Mouse (Mus musculus): ENCODE results near the gene Oas1c.
"Not testable (repeated sequence)": the region's sequence is repeated elsewhere in the genome, so short reads cannot be mapped to it uniquely, and the experiment has no call there.

The Oas1c gene

DNA sequence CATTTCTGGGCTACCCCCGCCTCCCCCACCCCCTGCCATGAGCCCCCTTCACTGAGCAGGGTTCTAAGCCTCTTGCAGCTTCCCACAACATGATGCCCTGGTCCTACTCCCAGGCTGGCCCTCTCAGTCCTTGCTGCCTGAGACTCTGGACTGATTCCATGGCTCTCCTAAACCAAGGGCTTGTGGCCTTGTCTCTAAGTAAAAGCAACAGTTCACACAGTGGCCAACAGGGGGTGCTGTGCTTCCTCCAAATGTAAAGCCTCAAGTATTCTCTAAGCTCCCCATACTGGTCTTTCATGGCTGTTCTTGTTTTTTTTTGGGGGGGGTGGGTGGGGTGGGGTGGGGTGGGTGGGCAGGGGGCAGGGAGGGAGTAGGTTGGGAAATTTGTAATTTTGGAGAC lies 5.9 kb downstream of the Oas1c start:
- H3K27me3 ChIP-seq (ENCODE audit: control insufficient read depth, insufficient read depth, low read length, poor library complexity, severe bottlenecking), result no peaks in the 10 kb centered on the region
- peak; percentile 86 for DNase-seq (ENCODE audit: low read depth, low spot score)
- H3K36me3 ChIP-seq (ENCODE audit: control insufficient read depth, insufficient read depth, low read length, poor library complexity, severe bottlenecking), result peaks cover 3% of the 10 kb centered on the region; the same call in 1 of the 2 replicates

DNA sequence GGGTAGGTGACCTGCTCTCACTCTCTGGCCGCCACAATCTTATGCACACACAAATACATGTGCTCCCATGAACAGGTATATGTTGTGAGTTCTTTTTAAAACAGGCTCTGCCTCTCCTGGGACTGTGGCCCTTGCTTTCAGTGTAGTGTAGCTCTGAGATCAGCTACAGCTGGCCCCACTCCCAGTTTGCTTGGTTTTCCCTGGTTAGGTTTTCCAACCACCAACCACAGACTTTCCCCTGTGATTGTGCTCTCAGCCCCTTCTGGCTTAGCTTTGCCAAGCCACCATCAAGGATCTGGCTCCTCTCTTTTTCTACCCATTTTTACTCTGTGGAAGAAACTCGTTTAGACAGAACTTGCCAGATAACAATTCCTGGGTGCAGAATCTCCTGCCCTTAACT lies 8.7 kb downstream of the Oas1c start:
- peaks cover 3% of the 10 kb centered on the region; the same call in 1 of the 2 replicates for H3K36me3 ChIP-seq (ENCODE audit: control insufficient read depth, insufficient read depth, low read length, poor library complexity, severe bottlenecking)
- no peak for DNase-seq (ENCODE audit: low read depth, low spot score)
- H3K27me3 ChIP-seq (ENCODE audit: control insufficient read depth, insufficient read depth, low read length, poor library complexity, severe bottlenecking), result no peaks in the 10 kb centered on the region

DNA sequence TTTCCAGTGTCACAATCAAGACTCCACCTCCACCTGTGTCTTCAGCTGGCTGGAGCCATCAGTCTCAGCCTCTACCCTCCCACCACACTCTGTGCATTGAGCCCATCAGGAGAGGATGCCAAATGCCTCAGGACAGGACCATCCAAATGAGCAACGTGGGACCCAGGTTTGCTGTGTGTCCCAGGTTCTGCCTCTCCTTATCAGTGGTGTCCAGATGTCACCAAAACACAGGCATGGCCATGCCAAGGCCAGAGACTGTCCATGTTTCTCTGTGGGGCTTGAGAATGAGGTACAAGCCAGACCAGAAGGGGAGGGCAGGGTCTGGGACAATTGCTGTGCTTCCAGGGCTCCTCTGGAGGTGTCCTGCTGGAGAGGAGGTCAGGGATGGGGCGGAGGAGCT lies 13.4 kb downstream of the Oas1c start:
- not testable (repeated sequence) for DNase-seq (ENCODE audit: low read depth, low spot score); H3K36me3 ChIP-seq (ENCODE audit: control insufficient read depth, insufficient read depth, low read length, poor library complexity, severe bottlenecking); H3K27me3 ChIP-seq (ENCODE audit: control insufficient read depth, insufficient read depth, low read length, poor library complexity, severe bottlenecking)

DNA sequence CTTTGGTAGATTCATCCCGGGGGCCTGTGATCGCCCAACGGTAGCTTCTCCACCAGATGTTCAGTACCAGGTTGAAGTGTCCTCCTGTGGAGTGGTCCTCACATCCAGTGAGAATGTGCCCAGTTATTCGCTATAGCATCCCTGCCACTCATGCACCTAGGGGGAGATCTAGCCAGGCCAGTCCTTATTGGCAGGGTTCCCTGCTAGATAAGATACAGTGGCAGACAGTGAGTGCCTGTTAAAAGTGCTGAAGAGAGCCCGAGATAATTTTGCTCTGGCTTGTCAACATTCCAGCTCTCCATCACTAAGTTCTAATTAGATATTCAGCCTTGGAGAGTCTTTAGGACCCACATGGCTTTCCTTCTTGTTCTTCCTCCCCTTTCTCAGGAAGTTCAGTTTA lies 14.2 kb downstream of the Oas1c start:
- not testable (repeated sequence) for H3K27me3 ChIP-seq (ENCODE audit: control insufficient read depth, insufficient read depth, low read length, poor library complexity, severe bottlenecking); H3K36me3 ChIP-seq (ENCODE audit: control insufficient read depth, insufficient read depth, low read length, poor library complexity, severe bottlenecking); DNase-seq (ENCODE audit: low read depth, low spot score)

DNA sequence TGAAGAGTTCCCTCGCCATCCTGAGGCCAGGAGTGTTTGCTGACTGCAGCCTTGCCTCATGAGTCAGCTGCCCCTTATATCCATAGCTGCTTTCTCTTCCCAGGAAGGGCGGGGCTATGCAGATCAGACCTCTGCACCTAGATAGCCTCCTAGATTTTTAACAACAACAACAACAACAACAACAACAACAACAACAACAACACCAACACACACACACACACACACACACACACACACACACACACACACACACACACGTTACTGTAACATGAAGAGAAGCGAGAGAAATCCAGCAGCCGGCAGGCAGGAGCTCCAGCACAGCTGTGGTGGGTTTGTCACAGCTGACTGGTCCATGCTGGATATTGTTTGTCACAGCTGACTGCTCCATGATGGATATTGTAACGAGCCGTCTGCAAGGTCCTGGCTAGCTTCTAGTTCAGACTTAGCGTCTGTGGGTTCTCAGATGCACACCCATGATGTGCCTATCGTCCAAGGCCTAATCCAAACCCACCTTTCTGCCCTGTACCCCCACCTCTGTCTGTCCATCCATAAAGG lies 16.8 kb downstream of the Oas1c start, which contains the start of gene Oas1e:
TSS of gene Oas1e (minus strand) at position 51 of the 555 bp plus-strand sequence.
- not testable (repeated sequence) for H3K27me3 ChIP-seq (ENCODE audit: control insufficient read depth, insufficient read depth, low read length, poor library complexity, severe bottlenecking); H3K36me3 ChIP-seq (ENCODE audit: control insufficient read depth, insufficient read depth, low read length, poor library complexity, severe bottlenecking); DNase-seq (ENCODE audit: low read depth, low spot score)

DNA sequence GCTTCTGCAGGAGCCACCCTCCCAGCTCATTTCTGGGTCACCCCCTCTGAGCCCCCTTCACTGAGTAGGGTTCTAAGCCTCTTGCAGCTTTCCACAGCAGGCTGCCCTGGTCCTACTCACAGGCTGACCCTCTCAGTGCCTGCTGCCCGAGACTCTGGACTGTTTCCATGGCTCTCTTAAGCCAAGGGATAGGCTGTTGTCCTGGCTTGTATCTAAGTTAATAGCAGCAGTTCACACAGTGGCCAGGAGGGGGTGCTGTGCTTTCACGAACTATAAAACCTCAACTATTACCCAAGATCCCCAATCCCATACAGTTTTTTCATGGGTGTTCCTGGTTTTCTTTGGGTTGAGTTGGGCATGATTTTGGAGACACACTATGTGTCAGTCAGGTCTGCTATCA lies 19.3 kb downstream of the Oas1c start:
- peak; percentile 72 for DNase-seq (ENCODE audit: low read depth, low spot score)
- no peaks in the 10 kb centered on the region; the same call in 1 of the 2 replicates for H3K27me3 ChIP-seq (ENCODE audit: control insufficient read depth, insufficient read depth, low read length, poor library complexity, severe bottlenecking)
- no peaks in the 10 kb centered on the region for H3K36me3 ChIP-seq (ENCODE audit: control insufficient read depth, insufficient read depth, low read length, poor library complexity, severe bottlenecking)

DNA sequence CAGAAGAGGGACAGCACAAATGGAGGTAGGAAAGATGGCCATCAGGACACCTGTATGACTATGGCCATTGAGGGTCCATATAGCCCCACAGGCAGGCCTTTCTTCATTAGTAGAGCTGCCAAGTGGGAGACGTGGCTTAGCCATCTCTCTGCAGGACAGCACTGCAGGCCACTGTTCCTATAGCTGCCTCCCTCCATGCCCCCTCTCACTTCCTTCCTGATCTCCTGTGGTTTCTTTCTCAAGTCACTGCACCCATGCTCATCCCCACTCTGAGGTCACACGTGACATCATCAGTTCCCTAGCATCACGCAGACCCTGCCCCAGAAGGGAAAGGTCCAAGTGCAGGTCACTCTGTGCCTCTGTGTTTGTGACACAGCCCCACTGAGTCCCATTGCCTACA lies 25.3 kb downstream of the Oas1c start:
- no peak for DNase-seq (ENCODE audit: low read depth, low spot score)
- no peaks in the 10 kb centered on the region for H3K36me3 ChIP-seq (ENCODE audit: control insufficient read depth, insufficient read depth, low read length, poor library complexity, severe bottlenecking)
- no peaks in the 10 kb centered on the region for H3K27me3 ChIP-seq (ENCODE audit: control insufficient read depth, insufficient read depth, low read length, poor library complexity, severe bottlenecking)

DNA sequence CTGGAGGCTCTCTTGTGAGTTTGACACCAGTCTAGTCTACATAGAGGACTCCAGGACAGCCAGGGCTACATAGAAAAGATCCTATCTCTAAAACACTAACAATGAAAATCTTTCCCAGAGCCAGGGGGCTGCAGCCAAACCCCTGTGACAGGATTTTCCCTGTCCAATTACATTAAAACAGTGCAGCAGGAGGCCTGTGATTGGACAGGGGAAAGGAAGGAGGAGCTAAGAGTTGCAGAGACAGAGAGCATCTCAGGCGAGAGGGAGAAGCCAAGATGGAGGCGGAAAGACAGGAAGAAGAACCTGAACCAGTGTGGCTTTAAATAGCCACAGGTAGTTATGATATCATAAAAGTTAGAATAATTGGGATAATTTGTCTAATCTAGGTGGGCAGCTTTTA lies 29.9 kb downstream of the Oas1c start:
- no peaks in the 10 kb centered on the region for H3K36me3 ChIP-seq (ENCODE audit: control insufficient read depth, insufficient read depth, low read length, poor library complexity, severe bottlenecking)
- DNase-seq (ENCODE audit: low read depth, low spot score), result no peak
- no peaks in the 10 kb centered on the region for H3K27me3 ChIP-seq (ENCODE audit: control insufficient read depth, insufficient read depth, low read length, poor library complexity, severe bottlenecking)

DNA sequence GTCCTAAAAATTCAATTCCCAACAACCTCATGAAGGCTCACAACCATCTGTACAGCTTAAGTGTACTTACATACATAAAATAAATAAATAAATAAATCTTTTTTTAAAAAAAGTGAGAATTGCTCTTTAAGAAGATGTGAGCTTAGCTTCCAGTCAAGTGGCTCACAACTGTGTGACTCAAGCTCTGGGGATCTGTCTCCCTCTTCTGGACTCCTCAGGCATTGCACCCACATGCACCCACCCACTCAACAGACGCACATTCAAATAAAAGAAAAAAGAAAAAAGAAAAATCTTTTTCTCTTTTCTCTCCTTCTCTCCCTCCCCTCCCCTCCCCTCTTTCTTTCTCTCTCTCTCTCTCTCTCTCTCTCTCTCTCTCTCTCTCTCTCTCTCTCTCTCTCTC lies 30.7 kb downstream of the Oas1c start:
- DNase-seq (ENCODE audit: low read depth, low spot score), result no peak
- no peaks in the 10 kb centered on the region for H3K36me3 ChIP-seq (ENCODE audit: control insufficient read depth, insufficient read depth, low read length, poor library complexity, severe bottlenecking)
- no peaks in the 10 kb centered on the region for H3K27me3 ChIP-seq (ENCODE audit: control insufficient read depth, insufficient read depth, low read length, poor library complexity, severe bottlenecking)

DNA sequence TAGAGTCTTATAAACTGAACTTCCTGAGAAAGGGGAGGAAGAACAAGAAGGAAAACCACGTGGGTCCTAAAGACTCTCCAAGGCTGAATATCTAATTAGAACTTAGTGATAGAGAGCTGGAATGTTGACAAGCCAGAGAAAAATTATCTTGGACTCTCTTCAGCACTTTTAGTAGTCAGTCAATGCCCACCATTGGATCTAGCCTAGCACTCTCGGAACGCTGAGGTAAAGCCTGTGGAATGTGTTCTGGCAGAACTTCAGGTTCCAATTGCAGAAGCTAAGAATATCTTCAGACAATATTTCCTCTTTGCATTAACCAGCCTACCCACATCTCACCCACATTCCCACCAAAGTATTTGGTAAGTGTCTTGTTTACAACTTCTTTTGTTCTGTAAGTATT lies 32.4 kb downstream of the Oas1c start:
- H3K36me3 ChIP-seq (ENCODE audit: control insufficient read depth, insufficient read depth, low read length, poor library complexity, severe bottlenecking), result no peaks in the 10 kb centered on the region
- DNase-seq (ENCODE audit: low read depth, low spot score), result no peak

DNA sequence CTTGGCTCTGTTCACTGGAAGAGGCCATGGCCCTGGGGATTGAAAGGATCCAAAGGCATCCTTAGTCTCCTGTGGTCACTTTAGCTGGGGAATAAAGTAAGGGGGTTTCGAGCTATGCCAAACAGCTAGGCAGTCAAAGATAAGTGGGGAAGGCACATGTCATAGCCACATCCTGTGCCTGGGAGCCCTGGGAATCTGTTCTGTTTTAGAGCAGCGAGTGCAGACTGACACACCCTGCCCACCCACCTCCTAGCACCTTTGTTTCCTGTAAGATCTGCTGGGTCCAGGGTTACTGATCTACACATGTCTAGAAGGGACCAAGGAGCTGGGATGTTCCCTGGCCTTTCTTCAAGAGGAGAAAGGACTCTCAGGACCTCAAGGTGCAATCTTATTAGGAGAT lies 33.4 kb downstream of the Oas1c start:
- no peaks in the 10 kb centered on the region for H3K36me3 ChIP-seq (ENCODE audit: control insufficient read depth, insufficient read depth, low read length, poor library complexity, severe bottlenecking)
- no peak for DNase-seq (ENCODE audit: low read depth, low spot score)
- no peaks in the 10 kb centered on the region for H3K27me3 ChIP-seq (ENCODE audit: control insufficient read depth, insufficient read depth, low read length, poor library complexity, severe bottlenecking)

More for the DNA sequence above, 32.4 kb downstream of the Oas1c start:
- H3K27me3 ChIP-seq (ENCODE audit: control insufficient read depth, insufficient read depth, low read length, poor library complexity, severe bottlenecking), result no peaks in the 10 kb centered on the region

DNA sequence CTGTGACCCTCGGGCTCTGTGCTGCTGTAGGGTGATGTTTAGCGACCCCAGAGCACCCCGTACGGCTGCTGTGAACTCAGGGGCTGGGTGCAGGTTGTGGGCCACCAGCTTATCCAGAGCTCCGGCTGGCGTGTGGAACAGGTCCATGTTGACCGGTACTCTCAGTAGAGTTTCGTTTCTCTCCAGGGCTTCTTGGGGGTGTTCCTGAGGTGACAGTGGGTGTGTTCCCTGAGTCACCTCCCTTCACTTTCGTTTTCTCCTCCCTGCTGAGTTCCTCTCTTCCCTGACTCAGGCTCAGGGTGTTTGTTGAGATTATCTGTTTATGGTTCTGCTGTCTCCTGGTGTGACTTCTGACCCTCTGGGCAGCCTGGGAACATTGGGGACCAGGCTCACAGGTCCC lies 34.8 kb downstream of the Oas1c start, which contains the start of gene Oas3:
TSS of gene Oas3 (minus strand) at position 184 of the 400 bp plus-strand sequence.
- DNase-seq (ENCODE audit: low read depth, low spot score), result peak; percentile 35
- H3K36me3 ChIP-seq (ENCODE audit: control insufficient read depth, insufficient read depth, low read length, poor library complexity, severe bottlenecking), result no peaks in the 10 kb centered on the region

DNA sequence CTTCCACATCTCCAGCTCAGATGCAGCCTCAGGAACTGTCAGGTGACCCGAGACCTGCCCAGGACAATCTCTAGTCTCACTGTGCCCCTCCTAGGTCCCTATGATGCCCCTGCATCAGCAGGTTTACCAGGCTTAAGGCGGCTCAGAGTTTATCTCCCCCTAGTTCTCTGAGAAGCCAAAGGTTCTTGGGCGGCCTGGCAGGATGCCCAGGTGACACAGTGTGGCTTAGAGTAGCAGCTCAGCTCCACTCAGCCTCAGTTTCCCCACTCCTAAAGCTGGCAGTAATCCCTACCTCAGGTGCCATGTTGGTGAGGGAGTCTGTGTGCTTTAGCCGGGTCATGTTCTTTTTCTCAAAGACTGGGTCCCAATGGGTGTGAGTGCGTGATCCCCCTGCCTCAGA lies 35.5 kb downstream of the Oas1c start:
- Histone ChIP-seq H3K27me3 (ENCODE audit: control insufficient read depth, insufficient read depth, low read length, poor library complexity, severe bottlenecking) (no peaks in the 10 kb centered on the region), H3K36me3 (ENCODE audit: control insufficient read depth, insufficient read depth, low read length, poor library complexity, severe bottlenecking) (no peaks in the 10 kb centered on the region)
- no peak for DNase-seq (ENCODE audit: low read depth, low spot score)

More for the DNA sequence above, 34.8 kb downstream of the Oas1c start, which contains the start of gene Oas3:
- no peaks in the 10 kb centered on the region for H3K27me3 ChIP-seq (ENCODE audit: control insufficient read depth, insufficient read depth, low read length, poor library complexity, severe bottlenecking)

DNA sequence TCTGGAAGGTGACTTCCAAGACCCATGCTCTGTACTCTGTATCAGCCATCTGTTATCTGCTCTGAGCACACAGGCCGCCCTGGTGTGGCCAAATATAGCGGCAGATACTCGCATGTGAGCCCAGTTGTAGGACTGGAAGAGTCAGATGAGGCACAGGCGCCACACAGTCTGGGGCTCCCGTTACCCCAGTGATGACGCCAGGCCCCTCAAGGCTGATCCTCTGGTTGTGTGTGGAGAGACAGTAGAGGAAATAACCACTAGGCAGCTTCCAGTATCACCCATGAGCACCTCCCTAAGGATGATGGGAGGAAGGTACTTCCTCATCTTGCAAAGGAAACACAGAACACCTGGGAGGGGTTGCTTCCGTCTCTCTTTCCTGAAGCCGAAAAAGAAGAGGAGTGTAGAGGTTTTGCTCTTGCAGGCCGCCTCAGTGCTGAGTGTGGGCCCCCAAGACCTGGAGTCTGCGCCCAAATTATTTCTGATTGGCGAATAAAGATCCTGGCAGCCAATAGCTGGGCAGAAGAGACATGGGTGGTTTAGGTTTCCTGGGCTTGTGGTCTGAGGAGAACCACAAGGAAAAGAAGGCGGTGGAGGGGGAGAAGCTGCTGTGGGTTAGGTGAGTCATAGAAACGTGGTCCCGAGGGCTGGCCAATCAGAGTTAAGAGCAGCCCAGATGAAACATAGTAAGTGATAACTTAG lies 36.9 kb downstream of the Oas1c start:
- Histone ChIP-seq H3K36me3 (ENCODE audit: control insufficient read depth, insufficient read depth, low read length, poor library complexity, severe bottlenecking) (no peaks in the 10 kb centered on the region), H3K27me3 (ENCODE audit: control insufficient read depth, insufficient read depth, low read length, poor library complexity, severe bottlenecking) (no peaks in the 10 kb centered on the region)
- DNase-seq (ENCODE audit: low read depth, low spot score), result peak; percentile 41

DNA sequence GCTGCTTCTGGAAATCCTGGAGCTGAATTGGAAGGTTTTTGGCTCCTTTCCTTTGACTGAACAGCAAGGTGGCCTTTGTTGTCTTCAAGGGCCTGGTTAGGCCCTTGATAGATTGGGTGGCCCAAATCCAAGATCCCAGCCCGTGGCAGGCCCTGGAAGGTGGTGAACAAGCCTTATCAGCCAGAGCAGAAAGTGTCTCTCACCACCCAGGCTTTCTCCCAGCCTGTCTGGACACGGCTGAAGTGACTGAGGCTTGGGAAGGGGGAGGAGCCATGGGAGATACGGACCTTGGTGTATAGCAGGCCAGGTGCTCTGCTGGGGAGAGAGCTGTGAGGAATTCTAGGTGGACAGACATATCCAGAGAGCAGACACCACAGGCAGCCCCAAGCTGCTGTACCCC lies 42.9 kb downstream of the Oas1c start:
- no peaks in the 10 kb centered on the region for H3K36me3 ChIP-seq (ENCODE audit: control insufficient read depth, insufficient read depth, low read length, poor library complexity, severe bottlenecking)
- DNase-seq (ENCODE audit: low read depth, low spot score), result no peak
- no peaks in the 10 kb centered on the region for H3K27me3 ChIP-seq (ENCODE audit: control insufficient read depth, insufficient read depth, low read length, poor library complexity, severe bottlenecking)
